Comparison of ENCODE assay signal across 24 mouse cellular contexts in the genomic region with DNA sequence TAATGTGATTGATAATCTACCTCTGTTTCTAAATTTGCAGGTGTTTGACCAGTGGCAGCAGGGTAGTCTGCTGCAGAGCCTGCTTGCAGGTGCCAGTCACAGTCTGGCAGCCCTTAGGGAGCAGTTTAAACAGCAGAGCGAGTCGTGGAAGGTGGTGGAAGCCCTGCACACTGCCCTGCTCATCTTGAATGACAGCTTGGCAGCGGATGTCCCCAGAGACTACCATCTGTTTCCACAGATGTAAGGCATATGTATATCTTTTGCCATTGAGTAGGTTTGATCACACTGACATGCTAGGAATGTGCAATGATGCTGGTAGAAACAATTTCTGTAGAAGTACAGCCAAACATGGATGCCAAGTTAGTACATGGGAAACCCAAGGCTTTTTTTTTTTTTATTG.
A peak's percentile ranks its signal among the peaks of the same experiment; 100 is the strongest.
DNase-seq lines count a peak whose midpoint lies in the region; ATAC-seq lines count a peak whose summit lies in the region.
"Had no signal": no experiment of that assay in that cellular context is flagged by ENCODE, and none has a peak within 500 bp of the region (broad histone marks: within the 10 kb centered on the region; RNA-seq: fewer than 3 reads in every experiment).

No protein-coding gene starts in this region.

- H3K4me3 ChIP-seq in forebrain, embryonic 16.5 days (replicated peaks; ENCODE audit: low read length) = no peak overlapping the region
- H3K4me3 ChIP-seq: embryonic facial prominence, embryonic 12.5 days; heart, embryonic 12.5 days; left cerebral cortex, adult 2 months; limb, embryonic 10.5 days had no signal

- H3K4me2 ChIP-seq in forebrain, embryonic 16.5 days (ENCODE audit: low read length) = no peak overlapping the region
- H3K4me2 ChIP-seq: embryonic facial prominence, embryonic 12.5 days; heart, embryonic 12.5 days had no signal

- H3K27ac ChIP-seq in forebrain, embryonic 16.5 days (ENCODE audit: low read length) = no peak overlapping the region
- H3K27ac ChIP-seq: embryonic facial prominence, embryonic 12.5 days; kidney, postnatal 0 days; left cerebral cortex, adult 2 months; limb, embryonic 10.5 days; macrophage; stomach, postnatal 0 days had no signal

- no peaks in the 10 kb centered on the region for H3K27me3 ChIP-seq in forebrain, embryonic 16.5 days (replicated peaks; ENCODE audit: control insufficient read depth, insufficient read depth, low read length)
- H3K27me3 ChIP-seq: embryonic facial prominence, embryonic 12.5 days; heart, embryonic 12.5 days had no signal

- no peaks in the 10 kb centered on the region for H3K4me1 ChIP-seq in forebrain, embryonic 16.5 days (replicated peaks; ENCODE audit: control insufficient read depth, insufficient read depth, low read length)
- H3K4me1 ChIP-seq: embryonic facial prominence, embryonic 12.5 days; heart, embryonic 12.5 days; limb, embryonic 10.5 days had no signal

- 57% methylated on average over 3 of the region's 3 CpGs for WGBS in forebrain, embryonic 16.5 days

- H3K36me3 ChIP-seq in forebrain, embryonic 16.5 days (ENCODE audit: control insufficient read depth, insufficient read depth) = no peaks in the 10 kb centered on the region
- H3K36me3 ChIP-seq: embryonic facial prominence, embryonic 12.5 days; heart, embryonic 12.5 days; limb, embryonic 10.5 days had no signal

- DNase-seq in frontal cortex, adult 2 months (ENCODE audit: extremely low spot score in 1 of 2, low spot score in 1 of 2) = peak; percentile 6 to 35
- no peak for DNase-seq in frontal cortex, postnatal 10 days (ENCODE audit: low spot score in 2 of 2)
- DNase-seq in retina, embryonic 14.5 days (ENCODE audit: low spot score) = peak; percentile 9
- DNase-seq in retina, postnatal 1 day = no peak
- peak; percentile 6 to 58 for DNase-seq in layer of hippocampus, postnatal 14 days (ENCODE audit: low spot score in 2 of 2)
- no peak for DNase-seq in heart, postnatal 4 days
- DNase-seq: adrenal gland, adult 2 months; cerebellum, adult 18-20 months; cerebellum, postnatal 14 days; gastrocnemius, postnatal 14 days; heart, adult 11 months; heart, postnatal 10 days; kidney, adult 2 months; thymus, adult 2 months; thymus, postnatal 4 days had no signal

- ATAC-seq in forebrain, embryonic 16.5 days = peak; percentile 87
- ATAC-seq: inflammation-experienced regulatory T-cells, adult 6 months had no signal

- no peak overlapping the region for H3K9ac ChIP-seq in forebrain, embryonic 16.5 days (replicated peaks; ENCODE audit: low read depth, low read length)
- H3K9ac ChIP-seq: embryonic facial prominence, embryonic 12.5 days; heart, embryonic 12.5 days had no signal

- no peaks in the 10 kb centered on the region for H3K9me3 ChIP-seq in forebrain, embryonic 16.5 days (ENCODE audit: control insufficient read depth, low read length)
- H3K9me3 ChIP-seq: embryonic facial prominence, embryonic 12.5 days; limb, embryonic 10.5 days had no signal

Comparison
In these comparisons a context has a peak if more than half of its experiments do, and no peak if none do; other contexts are left out.
1. DNase-seq: peak in frontal cortex, adult 2 months (2 of 2), retina, embryonic 14.5 days (single experiment) and layer of hippocampus, postnatal 14 days (2 of 2); none in frontal cortex, postnatal 10 days (0 of 2), retina, postnatal 1 day (single experiment) and heart, postnatal 4 days (single experiment).